Mouse (Mus musculus): Measurements from ENCODE around the gene Snapc2. TPM values are rescaled to one million over a fixed set of nuclear protein-coding genes. Genes with fewer than 3 reads are reported as not detected.

The Snapc2 gene
- 63.3 and 64.1 TPM in 2 replicates for polyA plus RNA-seq (2012; rRNA removed)

DNA sequence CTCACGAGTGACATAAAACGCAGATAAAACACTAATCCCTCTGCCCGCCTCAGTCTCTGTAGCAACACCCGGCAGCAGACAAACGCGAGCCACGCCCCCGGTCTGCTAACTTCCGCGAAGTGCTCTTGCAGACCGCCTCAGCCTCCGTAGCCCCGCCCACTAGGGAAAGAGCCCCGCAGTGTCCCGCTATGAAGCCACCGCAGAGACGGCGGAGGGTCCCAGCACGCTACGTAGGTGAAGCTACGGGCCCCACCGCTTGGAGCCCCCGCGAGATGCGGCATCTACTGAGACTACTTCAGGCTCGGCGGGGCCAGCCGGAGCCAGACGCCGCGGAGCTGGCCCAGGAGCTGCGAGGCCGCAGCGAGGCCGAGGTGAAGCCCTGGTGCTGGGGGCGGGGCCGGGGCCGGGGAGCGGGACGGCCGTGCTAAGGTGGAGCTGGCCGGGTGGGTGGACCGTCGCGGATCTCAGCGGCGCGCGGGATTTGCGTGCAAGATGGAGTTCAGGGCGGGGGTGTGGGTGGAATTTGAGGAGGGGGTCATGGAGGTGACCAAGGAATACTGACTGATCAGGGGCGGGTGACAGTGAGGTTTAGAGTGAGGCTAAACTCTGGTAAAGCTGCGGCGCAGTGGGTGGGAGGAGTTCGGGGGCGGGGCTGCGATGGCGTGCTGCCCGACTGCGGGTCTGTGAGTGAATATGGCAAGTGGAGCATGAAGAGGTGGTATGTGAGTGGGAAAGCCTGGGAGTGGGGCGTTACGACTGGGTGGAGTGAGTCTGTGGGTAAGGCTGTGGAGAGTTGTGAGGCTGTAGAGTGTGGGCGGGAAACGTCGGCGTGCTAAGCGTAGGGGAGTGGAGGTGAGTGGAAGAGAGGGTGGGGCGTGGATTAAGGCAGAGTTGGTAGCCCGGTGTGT is at the start of gene Snapc2:
Gene Snapc2, plus strand, starts transcription at position 147 of the 908 bp plus-strand sequence.

DNA sequence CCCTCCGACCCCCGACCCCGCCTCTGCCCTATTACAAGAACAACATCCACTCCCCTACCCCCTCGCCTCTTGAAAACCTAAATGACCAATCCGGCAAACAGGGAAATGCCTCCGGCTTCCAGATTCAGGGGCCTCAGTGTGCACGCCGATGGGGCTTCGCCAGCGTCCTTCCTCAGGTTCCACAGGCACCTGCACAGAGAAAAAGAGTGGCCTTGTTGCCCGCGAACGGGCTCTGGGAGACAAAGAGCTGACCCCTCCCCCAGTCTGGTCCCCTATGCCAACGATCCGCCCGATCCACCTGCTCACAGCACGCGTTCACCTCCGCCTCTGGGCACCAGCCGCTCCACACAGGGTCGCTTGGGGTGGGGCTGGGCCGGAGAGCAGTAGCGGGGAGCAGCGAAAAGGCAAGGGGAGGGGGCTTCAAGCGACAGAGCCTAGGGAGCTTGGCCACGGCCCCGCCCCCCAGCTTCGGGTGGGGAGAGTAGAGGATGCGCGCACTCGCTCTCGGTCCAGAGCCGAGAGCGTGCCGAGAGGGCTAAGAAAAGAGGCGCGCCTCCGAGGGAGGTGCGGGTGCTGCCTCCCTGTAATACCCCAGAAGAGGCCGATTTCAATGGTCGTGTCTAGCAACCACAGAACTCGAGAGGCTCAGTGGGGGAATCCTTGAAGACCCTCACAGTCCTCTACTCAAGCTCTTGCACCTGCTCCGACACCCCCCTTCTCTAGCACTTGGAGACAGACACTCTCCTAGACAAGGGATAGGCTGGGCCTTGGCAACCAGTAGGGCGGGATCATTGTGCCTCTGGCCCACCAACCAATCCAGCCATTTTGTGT is 35.9 kb upstream of the Snapc2 start, which contains the start of gene Prr36:
Gene Prr36, minus strand, starts transcription at position 669 of the 831 bp plus-strand sequence.

DNA sequence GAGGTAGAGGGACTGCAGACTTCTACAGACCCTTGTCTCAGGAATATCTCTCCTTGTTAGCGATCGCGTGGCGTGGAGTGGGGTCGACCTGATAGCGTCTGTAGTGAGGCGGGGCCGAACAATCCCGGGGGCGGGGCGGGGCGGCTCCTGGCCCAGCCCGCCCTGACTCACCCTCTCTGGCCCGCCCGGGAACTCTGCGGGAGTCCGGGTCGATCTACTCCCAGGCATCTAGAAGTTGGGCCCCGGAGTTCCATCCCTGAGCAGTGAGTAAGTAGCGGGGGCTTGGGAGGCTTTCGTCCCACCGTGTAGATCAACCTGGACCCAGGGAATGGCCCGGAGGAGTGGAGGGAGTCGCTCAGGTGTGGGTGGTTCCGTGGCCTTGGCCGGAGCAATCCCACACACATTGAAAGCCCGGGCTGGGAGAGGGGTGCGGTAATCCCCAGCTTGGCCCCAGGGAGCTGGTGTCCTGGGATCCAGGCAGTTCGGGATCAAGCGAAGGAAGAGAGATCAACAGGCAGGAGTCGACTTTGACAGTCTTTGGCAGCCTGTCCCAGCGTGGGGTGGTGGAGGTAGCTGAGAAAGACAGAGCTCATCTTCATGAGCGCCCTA is 26.0 kb upstream of the Snapc2 start, which contains the start of gene Lrrc8e:
Gene Lrrc8e, plus strand, starts transcription at position 89 of the 609 bp plus-strand sequence.

DNA sequence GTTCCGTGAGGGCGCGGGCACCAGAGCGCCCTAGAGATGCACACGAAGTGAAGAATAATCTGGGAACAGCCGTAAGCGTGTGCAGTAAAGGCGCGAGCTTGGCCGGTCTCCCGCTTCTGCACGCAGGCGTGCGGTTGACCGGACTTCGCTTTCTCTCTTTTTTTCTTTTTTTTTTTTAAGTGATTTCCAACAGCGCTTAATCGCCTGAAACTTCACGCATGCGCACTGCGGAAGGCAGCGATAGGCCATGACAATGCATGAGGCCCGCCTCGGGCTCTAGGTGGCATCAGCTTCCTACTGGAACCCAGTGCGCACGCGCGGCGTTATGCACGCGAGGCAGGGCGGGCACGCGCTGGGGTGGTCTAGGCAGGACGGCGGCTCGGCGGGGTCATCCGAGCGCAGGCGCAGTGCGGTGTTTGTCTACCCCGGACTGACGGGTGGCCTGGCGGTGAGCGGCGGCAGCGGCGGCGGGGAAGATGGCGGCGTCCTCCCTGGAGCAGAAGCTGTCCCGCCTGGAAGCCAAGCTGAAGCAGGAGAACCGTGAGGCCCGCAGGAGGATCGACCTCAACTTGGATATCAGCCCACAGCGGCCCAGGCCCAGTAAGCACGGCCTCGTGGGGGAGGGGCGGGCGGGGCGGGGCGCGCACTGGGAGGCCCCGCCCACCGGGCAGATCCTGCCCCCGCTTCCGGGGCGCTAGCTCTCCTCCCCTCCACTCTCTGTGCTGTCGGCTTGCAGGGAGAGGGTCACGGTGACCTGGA is 14.3 kb upstream of the Snapc2 start, which contains the start of the genes Map2k7 and Gm49320:
Gene Map2k7, plus strand, starts transcription at position 307 of the 759 bp plus-strand sequence.
Gene Gm49320, plus strand, starts transcription at position 432 of the 759 bp plus-strand sequence.

DNA sequence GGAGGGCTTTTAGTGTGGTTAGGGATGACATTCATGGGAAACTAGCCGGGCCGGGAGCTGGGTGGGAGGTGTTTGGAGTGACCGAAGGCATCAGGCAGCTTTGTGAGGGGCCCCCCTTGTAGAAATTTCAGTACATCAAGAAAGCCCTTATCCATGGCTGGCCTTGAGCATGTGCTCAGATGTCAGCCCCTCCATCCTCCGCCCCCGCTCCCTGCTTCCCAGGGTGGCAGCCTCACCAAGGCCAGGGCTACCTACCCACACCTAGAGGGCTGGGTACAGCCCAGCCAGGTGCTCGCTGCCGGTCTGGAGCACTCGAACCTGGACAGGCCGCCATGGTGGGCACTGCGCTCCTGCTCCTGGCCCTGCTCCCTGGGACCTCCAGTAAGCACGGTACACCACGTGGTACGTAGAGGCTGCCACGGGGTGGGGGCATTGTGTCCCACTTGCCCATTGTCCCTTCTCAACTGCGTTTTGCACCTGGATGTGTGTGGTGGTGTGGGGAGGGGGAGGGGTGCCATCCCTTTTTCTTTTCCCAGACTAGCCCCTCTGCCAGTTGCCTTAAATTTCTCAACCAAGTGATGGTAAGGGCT is 4.8 kb upstream of the Snapc2 start, which contains the start of gene Tgfbr3l:
Gene Tgfbr3l, plus strand, starts transcription at position 264 of the 590 bp plus-strand sequence.

DNA sequence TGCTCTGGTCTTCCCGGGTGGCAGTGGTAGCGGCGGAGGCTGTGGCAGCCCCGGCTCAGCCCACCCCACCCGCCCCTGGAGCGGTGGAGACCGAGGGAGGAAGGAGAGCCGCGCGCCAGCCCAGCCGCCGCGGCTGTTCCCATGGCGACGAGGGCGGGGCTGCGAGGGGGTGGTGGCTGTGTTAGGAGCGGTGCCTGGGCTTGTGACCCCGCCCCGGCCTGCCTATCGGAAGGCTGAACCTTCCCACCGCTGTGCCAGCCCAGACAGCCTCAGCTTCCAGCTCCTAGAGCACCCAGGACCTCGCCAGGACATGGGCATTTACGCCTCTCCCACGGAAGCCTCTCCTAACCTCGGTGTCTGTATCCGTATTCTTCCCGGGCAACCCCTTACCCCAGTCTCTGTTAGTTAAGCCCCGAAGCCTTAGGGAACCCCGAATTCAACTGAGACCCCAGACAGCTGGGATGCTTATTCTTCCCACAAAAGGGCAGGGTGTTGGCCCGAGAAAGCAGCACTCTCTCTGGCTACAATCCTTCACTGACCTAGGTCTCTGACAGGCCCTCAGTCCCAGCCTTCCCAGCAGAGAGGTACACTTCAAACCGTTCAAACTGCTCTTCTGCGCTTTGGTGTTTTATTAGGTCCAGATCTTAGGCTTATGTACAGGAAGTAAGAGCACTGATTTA is 6.4 kb downstream of the Snapc2 start, which contains the start of gene Ctxn1:
Gene Ctxn1, minus strand, starts transcription at position 150 of the 680 bp plus-strand sequence.

DNA sequence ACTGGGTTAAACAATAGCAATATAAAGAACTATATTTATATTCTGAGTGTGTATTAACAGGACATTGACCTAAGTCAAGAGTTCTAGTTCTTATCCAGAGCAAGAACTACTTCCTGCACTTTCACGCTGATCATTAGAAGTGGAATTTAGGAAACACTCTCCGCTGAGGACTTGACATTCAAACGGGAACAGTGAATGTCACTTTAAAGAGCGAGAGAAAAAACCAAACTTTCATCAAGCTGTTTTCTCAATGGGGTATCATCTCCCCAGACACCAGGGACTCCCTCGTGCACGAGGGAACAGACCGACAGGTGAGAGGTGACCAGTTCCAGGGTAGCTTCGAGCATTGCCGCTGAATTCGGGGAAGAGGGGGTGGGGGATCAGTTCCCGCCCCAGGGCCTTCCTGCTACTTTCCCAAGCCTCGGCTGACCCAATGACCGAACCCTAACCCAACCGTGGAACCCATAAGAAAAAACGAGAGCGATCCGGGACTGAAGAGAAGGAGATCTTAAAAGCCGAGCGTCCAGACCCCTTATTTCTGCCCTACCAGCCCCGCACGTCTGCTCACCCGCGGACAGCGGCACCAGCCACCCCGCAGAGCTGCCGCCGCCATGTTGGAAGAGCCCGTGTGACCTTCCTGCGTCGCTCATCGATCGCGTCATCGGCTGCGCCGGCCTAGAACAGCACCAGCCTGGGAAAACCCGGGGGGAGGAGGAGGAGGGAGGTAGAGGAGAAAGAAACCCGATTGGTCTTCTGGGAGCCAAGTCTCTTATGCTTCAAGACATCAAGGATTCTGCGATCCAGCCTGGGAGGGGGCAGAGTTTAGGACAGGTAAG is 22.6 kb downstream of the Snapc2 start, which contains the start of gene Timm44:
Gene Timm44, minus strand, starts transcription at position 639 of the 836 bp plus-strand sequence.

Other genes with a start within 250 kb of the Snapc2 start
- gene Cd209f, start 147.2 kb upstream of the Snapc2 start, polyA plus RNA-seq (2012; rRNA removed), result 0.09 and 0.13 TPM in 2 replicates
- gene Cd209g, start 119.0 kb upstream of the Snapc2 start, polyA plus RNA-seq (2012; rRNA removed), result not detected in 2 replicates
- 90.6 and 100 TPM in 2 replicates for gene Evi5l, start 86.5 kb upstream of the Snapc2 start, polyA plus RNA-seq (2012; rRNA removed)
- 27.0 and 36.3 TPM in 2 replicates for gene Prr36, start 35.6 kb upstream of the Snapc2 start, polyA plus RNA-seq (2012; rRNA removed)
- gene Lrrc8e, start 26.3 kb upstream of the Snapc2 start, polyA plus RNA-seq (2012; rRNA removed), result 0.05 TPM in 1 of 2 replicates, not detected in the other
- 45.0 and 47.8 TPM in 2 replicates for gene Map2k7, start 14.3 kb upstream of the Snapc2 start, polyA plus RNA-seq (2012; rRNA removed)
- gene Gm49320, start 14.2 kb upstream of the Snapc2 start, polyA plus RNA-seq (2012; rRNA removed), result 2.6 and 2.8 TPM in 2 replicates
- gene Tgfbr3l, start 4.9 kb upstream of the Snapc2 start, polyA plus RNA-seq (2012; rRNA removed), result 20.2 and 20.8 TPM in 2 replicates
- 411 and 502 TPM in 2 replicates for gene Ctxn1, start 6.2 kb downstream of the Snapc2 start, polyA plus RNA-seq (2012; rRNA removed)
- gene Timm44, start 22.8 kb downstream of the Snapc2 start, polyA plus RNA-seq (2012; rRNA removed), result 85.2 and 87.1 TPM in 2 replicates
- 13.8 and 14.7 TPM in 2 replicates for gene Ccl25, start 72.1 kb downstream of the Snapc2 start, polyA plus RNA-seq (2012; rRNA removed)
- gene Elavl1, start 72.3 kb downstream of the Snapc2 start, polyA plus RNA-seq (2012; rRNA removed), result 40.4 and 40.9 TPM in 2 replicates
- 60.1 and 66.1 TPM in 2 replicates for gene Cers4, start 239.9 kb downstream of the Snapc2 start, polyA plus RNA-seq (2012; rRNA removed)